Mouse (Mus musculus) cerebellum, adult 2 months (tissue): Measurements from ENCODE around the gene Bid.

ENCODE experiments used
- CTCF ChIP-seq: fragments of 200-500 bp; IDR thresholded peaks from 2 replicates; pipeline ENCODE4 v1.5.1; 2011; ENCODE audit warnings: low read depth, mild to moderate bottlenecking, control low read depth, low read length, moderate library complexity, borderline replicate concordance; ENCODE audit not compliant: insufficient read depth
- POLR2A ChIP-seq: fragments of 200-500 bp; IDR thresholded peaks from 2 replicates; pipeline ENCODE4 v1.6.1; 2011; ENCODE audit warnings: low read length, control low read depth, borderline replicate concordance; ENCODE audit not compliant: insufficient read depth

GRCm38 (mm10) chr6:120937999-120938608 is 21.5 kb upstream of the Bid start:
- no peak for TF ChIP-seq POLR2A
- no peak for TF ChIP-seq CTCF
